Mouse (Mus musculus) kidney, adult 18-20 months (tissue): ENCODE results near the gene Grap2.

Source experiments
- DNase-seq: peaks from one replicate; pipeline ENCODE4 v3.0.0; 2021

Gene Grap2

DNA sequence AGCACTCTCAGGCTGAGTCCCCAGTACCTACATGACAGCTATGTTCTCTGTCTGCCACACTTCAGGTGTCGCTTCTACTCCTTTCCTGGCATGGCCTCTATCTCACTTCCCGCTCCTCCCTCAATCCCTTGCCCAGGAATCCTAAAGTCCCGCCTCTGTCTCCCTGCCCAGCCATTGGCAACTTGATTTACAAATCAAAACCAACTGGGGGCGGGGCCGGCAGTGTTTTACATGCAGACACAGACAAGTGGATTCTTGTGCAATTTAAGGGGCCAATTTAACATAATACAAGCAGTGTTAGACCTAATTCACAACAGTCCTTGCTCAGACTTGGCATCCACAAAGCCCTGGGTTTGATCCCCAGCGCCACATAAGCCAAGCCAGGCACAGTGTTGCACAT is 31.6 kb downstream of the Grap2 start:
- no peak for DNase-seq

DNA sequence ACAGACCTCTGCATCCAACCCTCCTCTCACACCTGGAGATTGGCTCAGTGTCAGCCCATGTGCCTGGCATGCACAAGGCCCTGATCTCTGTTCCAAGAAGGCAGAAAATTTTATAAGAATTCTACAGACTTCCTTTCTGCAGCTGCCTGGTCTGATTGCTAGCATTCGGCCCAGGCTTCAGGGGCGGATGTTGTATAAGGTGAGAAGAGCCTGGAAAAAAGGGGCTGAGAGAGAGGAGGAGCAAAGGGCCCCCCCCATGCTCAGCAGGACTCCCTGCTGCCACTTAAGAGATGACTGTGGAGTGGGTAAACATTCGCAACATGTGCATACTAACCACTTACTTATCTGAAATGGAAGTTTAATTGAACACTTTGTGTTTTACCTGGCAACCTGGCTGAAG is 35.6 kb downstream of the Grap2 start:
- DNase-seq: no peak

DNA sequence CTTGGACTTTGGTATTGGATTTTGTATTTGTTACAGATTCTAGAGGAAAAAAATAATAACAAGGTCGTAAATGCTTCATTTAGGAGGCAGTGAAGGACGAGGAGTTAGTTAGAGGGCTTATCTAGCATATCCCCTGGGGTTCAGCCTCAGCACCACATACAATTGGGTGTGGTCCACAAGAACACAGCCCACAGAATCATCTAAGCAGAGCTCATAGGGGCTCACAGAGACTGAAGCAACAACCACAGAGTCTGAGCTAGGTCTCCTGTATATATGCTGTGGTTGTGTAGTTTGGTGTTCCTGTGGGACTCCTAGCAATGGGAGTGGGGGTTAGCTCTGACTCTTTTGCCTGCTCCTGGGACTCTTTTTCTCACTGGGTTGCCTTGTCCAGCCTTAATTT is 37.9 kb downstream of the Grap2 start:
- no peak for DNase-seq

DNA sequence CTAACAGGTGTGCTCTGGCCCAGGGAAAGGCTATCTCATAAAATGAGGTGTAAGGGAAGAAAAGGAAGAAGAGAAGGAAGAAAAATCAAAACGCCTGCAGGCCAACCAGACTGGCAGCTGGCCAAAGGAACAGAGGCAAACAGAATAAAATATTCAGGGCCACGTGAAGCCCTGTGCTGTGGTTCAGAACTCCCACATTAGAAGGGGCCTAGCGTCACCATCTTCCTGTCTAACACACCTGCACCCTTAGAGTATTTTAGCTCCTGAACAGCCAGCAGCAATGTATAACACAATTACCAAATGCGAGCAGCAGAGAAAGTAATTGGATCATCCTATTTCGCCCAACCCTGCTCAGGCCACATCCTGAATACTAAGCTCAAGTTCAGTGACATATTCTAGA is 39.1 kb downstream of the Grap2 start:
- no peak for DNase-seq

DNA sequence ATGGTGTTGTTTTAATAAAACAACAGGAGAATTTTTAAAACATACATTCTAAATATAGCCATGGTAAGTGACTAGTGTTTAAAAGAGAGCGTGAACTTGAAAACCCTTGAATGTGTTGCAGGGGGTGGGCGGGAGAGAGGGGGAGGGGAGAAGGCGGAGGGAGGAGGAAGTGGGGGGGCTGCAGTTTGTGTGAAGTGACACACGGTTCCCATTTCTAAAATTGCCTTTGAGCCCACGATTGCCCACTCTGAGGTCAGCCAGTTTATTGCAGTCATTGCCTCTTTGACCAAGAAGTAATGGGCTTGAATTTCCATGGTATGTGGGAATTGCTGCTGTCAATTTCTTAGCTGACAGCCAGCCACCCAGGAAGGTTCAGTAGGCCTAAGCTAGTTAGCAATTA is 41.5 kb downstream of the Grap2 start:
- no peak for DNase-seq

DNA sequence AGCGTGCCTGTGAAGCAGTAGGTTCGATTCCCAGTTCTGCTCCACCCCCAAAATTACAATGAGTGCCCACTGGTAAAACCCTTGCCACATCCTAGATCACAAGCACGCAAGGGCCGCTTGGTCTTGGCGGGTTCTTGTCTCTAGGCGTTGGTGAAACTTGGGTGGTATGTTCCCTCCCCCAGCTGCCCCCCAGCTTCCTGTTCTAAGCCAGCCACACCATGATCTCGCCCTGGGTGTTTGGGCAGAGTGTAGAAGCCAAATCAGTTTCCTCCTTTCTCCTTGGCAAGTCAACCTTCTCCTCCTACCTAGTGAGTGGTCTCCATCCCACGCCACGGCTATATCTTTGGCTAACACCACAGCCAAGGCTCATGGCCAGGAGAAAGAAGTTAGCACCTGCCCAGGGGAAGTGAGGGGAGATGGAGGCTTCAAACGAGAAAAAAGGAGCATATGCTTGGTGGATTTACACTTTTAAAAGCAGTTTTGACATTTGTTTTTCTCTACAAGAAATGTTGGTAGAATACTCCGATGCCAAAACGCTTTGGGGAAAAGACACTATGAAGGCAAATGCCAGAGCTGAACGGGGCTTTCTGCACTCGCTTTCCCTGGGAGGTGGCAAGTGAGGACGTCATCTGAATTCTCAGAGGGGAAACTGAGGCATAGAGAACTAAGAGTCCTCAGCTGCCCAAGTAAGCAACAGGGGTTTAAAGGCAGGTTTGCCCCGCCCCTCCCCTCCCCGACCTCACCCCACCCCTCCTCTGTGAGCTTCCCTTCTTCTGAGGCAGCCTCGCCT is 42.3 kb downstream of the Grap2 start:
- no peak for DNase-seq

DNA sequence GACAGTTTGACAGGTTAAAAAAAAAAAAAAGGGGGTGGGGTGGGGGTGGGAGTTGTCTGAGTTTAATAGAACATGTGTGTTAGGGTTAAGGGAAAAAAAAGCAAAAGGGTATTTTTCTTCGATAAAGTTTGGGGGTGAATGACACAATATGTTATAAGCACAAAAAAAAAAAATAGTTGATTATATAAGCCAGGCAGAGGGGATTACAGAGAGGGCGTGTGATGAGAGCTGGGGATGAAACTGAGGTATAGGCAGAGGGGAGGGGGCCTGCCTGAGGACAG is 42.8 kb downstream of the Grap2 start:
- no peak for DNase-seq

DNA sequence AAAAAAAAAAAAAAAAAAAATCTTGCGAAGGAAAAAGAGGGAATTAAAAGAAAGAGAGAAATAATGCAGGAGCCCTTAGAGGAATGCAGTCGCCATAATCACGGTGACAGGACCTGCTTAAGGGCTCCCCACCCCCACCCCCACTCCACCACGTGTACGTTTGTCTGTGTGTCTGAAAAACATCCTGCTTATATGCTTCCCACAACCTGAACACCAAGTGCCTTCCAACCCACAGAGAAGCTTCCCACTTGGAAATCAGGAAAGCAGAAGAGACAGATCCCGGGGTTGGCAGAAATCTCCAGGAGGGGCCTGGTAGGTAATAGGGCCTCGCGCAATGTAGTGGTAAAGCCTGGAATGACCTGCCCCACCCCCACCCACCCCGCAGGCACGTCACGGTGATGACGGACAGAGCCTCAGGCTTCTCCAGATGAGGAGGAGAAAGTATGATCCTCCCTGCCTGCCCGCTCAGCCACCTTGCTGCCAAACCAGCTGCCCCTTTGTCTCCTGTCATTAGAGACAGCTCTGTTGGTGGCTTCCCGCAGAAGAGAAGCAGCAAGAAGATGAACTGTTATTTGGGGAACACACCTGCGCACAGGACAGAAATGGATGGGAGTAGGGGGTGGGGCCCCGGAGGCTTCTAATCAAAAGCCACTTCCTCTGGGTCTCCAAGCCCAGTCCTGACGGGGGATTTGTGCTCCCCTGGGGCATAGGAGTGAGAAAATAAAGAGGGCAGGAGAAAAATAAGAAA is 43.4 kb downstream of the Grap2 start:
- DNase-seq: no peak

DNA sequence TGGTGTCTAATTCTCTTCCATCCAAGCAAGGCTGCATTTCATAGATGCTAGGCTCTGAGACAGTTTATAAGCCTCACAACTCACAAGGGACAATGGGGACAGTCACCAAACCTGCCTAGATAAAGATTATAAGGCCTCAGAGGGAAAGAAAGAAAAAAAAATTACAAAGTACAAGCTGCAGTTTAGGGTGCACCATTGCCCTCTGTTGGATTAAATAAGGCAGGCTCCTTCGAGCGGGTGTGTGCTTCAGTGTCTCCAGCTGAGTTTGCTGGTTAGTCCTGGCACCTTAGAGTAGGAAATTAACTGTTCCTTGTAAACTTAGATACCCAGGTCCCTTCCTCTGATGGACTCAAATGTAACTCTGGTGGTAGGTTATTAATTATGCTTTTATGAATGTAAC is 45.4 kb downstream of the Grap2 start:
- DNase-seq: no peak

DNA sequence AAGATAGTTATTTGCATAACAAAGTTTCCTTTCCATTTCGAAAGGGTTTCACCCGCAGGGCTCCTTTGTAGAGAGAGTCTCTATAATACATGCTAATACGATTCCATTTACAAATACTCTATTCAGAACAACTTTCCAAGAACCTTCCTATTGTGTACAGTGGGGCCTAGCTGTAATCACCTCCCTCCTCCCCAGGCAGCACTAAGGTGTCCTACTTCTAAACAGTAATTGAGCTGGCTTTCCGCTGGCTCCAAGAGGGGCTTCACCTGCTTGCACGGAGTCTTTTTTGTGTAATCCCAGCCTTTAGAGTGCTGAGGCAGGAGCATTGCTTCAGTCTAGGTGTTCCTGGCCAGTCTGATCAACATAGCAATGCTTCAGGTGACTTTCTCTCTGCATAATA is 46.8 kb downstream of the Grap2 start:
- no peak for DNase-seq

DNA sequence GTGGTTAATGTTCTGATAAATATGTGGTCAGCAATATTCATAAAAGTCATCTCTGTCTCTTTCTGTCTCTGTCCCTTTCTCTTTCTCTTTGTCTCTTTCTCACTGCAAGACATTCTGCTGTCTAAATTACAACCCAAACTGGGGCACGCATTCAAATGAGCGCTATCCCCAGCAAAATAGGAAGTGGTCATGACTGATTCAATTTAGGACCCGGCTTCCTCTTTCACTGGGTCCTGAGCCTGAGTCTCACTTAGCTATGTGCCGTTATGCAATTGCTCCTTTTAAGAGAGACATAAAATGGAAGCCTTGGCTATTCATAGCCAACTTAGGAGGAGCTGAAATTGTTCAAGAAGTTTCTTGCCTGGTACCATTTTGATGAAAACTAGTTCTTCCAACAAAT is 47.4 kb downstream of the Grap2 start:
- no peak for DNase-seq

DNA sequence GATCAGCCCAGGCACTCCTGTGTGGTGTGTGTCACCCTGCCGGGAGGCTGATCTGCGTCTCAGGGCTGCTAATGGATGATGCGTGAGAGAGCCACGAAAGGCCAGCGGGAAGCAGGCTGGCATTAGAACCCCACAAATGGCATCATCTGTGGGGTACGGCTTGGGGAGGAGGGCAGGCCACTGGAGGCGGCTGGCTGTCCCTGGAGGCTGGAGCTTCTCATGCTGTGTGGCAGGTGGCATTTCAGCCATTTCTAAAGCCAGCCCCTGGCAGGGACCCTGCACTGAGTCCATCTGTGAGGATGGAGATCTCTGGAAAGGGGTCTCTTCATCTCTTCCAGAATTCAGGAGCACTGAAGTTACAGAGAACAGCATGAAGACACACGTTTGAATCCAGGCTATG is 48.0 kb downstream of the Grap2 start:
- no peak for DNase-seq

DNA sequence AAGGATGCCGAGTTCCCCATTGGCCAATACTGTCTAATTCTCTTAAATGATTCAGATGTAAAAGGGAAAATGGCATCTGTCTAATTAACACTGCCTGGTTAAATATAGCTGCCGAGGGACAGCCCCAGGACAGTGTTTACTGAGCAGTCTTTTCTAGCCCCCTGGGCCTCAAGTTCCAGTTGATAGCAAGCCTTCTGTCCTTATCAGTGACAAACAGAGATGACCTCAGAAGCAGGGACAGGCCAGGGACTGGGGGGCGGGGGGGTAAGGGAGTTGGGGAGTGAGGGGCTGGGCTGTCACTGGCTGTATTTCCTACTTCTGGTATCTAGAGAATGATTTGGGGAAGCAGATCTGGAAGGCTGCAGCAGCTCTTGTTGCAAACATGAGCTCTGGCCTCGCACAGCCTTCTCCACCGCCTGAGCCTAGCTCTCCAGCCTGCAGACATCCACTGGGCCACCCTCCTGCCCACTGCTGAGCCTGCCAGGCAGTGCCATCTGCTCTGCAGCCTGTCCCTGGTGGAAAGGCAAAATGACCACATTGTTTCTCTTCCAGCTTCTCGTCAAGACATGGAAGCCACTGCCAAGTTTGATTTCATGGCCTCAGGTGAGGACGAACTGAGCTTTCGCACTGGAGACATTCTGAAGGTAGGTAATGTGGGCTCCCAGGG is 50.9 kb downstream of the Grap2 start:
- DNase-seq: no peak

DNA sequence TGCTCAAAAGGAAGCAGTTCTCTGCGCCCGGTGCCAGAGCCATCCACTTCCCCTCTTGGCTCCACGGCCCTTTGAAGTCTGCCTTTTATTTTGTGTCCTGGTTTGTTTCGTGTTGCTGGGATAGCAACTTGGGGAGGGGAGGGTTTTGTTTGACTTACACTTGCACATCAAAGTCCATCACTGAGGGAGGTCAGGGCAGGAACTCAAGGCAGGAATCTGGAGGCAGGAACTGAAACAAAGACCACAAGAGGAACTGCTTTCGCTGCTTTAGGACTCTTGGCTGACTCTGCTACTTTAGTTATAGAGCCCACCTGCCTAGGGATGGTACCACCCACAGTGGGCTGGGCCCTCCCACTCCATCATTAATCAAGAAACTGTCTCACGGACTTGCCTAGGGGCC is 54.1 kb downstream of the Grap2 start:
- no peak for DNase-seq

DNA sequence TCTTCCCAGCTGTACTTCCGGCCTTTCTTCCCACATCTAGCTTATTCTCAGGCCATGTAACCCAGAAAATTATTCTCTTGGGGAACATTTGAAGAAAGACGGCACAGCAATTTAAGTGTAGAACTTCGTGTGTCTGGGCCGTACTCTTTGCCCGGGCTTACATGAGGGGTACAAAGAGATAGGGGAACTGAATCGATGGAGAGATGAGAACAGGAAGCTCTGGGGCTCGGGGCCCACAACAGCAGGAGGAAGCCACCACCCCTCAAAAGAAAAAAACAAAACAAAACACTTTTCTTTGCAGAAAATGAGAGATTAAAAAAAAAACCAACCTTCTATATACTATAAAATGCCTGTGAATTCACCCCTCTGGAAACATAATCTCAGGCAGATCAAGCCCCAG is 57.8 kb downstream of the Grap2 start:
- DNase-seq: no peak

DNA sequence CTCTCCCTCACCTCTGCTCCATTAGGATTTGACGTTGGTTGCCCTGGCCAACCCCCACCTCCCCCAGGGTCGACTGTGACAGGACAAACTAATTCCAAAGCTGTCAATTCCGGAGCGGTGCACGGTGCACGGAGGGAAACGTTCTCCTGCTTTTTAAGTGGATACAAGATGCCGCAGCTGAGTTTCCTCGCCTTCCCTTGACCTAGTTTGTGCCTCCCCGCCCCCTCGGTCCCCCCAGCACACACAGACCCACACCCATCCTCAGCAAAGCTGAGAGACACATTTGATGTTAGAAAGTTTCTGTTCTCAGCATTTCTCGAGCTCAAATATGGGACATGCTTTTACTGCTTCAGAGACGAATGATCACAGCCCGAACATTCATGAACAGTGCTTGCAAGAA is 58.3 kb downstream of the Grap2 start:
- no peak for DNase-seq

DNA sequence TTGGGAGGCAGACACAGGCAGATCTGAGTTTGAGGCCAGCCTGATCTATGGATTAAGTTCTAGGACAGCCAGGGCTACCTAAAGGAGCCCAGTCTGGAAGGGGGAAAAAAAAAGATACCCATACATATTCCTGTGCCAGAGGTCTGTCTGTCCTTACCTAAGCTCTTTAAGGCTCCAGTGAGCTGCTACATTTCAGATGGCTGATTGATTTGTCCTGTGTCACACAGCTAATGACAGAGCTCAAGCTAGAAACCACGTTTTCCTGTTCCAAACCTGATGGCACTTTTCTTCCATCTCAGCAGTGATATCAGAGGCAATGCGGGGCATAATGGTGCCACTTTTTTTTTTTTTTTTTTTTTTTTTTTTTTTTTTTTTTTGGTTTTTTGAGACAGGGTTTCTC is 58.9 kb downstream of the Grap2 start:
- DNase-seq: no peak

DNA sequence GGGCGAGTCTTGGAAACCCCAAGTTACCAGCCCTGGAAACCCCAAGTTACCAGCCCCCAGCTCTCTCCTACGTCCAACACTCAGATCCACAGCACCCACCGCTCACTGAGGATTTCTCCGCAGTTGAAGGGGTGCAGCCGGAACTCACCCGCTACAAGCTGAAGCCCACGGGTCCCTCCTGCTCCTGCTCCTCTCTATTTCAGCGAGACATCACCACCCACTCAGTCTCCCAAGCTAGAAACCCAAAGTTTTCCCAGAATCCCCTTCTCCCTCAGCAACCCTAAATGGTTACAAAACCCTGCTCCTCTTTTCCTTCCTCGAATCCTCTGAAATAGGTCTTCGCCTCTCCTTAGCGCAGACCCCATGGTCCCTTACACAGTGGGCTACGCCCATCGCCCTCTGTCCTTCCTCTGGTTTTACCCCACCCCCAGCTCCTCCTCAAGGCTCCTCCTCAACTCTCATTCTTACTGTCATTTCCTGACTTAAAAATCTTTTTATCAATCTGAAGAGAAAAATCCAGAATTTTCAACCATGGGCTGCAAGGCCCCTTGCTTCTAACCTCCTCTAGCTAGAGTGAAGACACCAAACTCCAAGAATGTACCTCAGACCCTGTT is 60.0 kb downstream of the Grap2 start:
- no peak for DNase-seq

DNA sequence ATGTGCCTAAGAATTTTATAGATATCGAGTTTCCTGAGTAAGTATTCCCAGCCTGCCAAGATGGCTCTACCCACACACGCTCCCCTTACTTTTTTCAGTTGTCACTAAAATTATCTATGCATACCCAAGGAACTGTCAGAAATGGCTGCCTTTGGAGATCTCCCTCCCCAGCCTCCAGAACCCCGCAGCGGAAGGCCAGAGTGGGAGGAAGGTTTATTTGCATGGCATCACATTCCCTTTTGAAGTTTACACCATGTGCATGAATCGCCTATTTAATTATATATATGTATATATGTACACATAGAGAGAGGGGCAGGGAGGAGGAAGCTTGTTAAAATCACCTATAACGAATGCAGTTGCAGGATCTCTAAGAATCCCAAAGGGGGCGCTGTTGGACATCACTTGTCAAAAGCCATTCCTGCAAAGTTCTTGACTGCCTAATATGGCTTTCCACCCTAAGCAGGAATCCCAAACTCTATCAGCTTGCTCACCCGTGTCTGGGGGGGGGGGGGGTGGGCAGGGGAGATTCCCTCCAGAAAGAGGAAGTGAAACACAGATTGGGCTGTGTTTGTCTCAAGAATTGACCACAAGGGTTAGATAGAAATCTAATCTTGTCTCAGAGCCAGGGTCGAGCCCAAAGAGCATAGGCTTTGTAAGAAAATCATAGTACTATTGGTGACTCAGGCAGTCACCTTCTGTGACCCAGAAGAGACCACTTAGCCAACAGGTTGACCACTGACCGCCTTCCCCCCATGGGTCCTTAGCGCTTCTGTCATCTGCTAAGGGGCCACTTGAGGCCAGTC is 62.2 kb downstream of the Grap2 start:
- DNase-seq: peak; percentile 38

DNA sequence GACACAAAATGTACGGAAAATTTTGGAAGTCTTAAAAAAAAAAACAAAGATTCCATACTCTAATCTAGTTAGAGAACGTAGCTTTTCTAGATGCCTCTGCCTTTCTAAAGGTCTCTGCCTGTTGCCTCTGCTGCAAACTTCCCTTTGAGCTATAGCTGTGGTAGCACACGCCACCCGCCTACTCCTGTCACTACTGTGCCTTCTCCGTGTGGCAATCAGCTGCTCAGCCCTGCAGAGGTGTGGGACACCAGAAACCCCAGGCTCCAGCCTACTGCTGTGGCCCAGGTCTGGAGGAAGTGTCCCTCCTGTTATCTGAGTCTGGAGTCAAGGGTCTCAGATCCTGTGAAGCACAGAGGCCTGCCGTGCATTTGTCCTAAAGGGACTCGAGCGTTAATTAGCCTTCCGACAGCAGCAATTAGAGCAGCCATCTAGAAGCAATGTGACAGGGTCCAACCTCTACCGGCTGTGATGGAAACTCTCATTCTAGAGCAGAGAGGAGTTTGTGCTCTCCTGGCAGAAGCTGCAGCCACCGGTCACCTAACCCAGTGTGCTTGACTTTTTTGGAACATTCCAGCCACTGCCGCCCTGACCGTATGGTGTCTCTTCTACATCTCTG is 64.5 kb downstream of the Grap2 start:
- DNase-seq: no peak

DNA sequence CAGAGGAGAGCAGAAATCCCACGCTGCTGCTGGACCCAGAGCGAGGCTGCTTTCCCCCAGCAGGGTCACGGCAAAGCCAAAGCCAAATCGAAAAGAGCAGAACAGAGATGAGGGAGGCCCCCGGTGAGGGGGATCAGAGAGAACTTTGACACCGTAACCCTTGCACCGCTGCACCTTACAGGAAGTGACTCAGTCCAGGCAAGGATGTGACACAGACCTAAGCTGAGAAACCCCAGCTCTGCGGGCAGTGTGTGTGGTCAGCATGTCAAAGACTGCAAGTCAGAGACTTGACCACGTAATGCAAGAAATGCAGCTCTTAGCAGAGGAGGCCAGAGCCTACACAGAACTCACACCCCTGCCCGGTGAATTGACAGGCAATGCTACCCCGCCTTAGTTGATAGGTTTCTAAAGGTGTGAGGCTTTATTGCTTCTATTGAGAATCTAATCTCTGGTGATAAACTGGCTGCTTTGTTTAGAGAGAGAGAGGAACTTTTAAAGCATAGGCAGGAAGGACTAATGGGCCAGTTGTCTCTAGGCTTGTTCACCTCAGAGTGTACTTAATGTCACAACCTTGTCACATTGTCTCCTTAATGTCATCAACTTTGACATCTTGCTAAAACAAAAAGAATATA is 66.8 kb downstream of the Grap2 start:
- DNase-seq: no peak

DNA sequence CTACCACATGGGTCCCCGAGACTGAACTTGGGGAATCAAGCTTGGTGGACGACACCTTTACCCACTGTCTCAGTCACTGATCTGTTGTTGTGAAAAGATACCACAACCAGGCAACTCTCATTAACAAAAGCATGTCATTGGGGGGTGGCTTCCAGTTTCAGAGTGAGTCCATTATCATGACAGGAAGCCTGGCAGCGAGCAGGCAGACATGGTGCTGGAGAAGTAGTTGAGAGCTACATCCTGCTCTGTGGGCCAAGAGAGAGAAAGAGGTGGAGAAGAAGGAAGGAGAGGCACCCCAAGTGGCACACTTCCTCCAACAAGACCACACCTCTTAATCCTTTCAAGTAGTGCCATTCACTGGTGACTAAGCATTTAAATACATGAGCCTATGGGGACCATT is 67.5 kb downstream of the Grap2 start:
- no peak for DNase-seq
